Mouse (Mus musculus): ENCODE data around the gene Tbcd. TPM values are rescaled to one million over a fixed set of nuclear protein-coding genes. Genes with fewer than 3 reads are reported as not detected.

The Tbcd gene
- total RNA-seq, 2 experiments from 2014 or later: 13.6 to 14.1 TPM

GRCm38 (mm10) chr11:121467408-121467807 is 15.7 kb downstream of the Tbcd start:
- DNase-seq: no peak
- intact Hi-C loops (cut with DNase I; ENCODE audit: low total_unique reads): no loop called here

GRCm38 (mm10) chr11:121474831-121475230 is 23.1 kb downstream of the Tbcd start:
- DNase-seq: no peak
- intact Hi-C loops (cut with DNase I; ENCODE audit: low total_unique reads): loop anchor here (2.0 kb wide), 1 partner anchor 334 kb away; no protein-coding TSS in a partner anchor

GRCm38 (mm10) chr11:121475699-121476415 is 24.1 kb downstream of the Tbcd start:
- intact Hi-C loops (cut with DNase I; ENCODE audit: low total_unique reads): loop anchor here (2.0 kb wide), 1 partner anchor 333 kb away; no protein-coding TSS in a partner anchor
- DNase-seq: peak; percentile 74

- intact Hi-C loops (cut with DNase I; ENCODE audit: low total_unique reads): no loop called here
- no peak for DNase-seq
Measured at GRCm38 (mm10) chr11:121479476-121480203, 27.9 kb downstream of the Tbcd start.

GRCm38 (mm10) chr11:121481129-121481528 is 29.4 kb downstream of the Tbcd start:
- no peak for DNase-seq
- intact Hi-C loops (cut with DNase I; ENCODE audit: low total_unique reads): no loop called here

GRCm38 (mm10) chr11:121485882-121486281 is 34.1 kb downstream of the Tbcd start:
- intact Hi-C loops (cut with DNase I; ENCODE audit: low total_unique reads): no loop called here
- DNase-seq: no peak

- no peak for DNase-seq
- intact Hi-C loops (cut with DNase I; ENCODE audit: low total_unique reads): no loop called here
Measured at GRCm38 (mm10) chr11:121490651-121491050, 38.9 kb downstream of the Tbcd start.

GRCm38 (mm10) chr11:121500595-121500994 is 48.8 kb downstream of the Tbcd start:
- no peak for DNase-seq
- intact Hi-C loops (cut with DNase I; ENCODE audit: low total_unique reads): no loop called here

GRCm38 (mm10) chr11:121501525-121501924 is 49.8 kb downstream of the Tbcd start:
- intact Hi-C loops (cut with DNase I; ENCODE audit: low total_unique reads): no loop called here

GRCm38 (mm10) chr11:121502000-121502860 is 50.5 kb downstream of the Tbcd start:
- DNase-seq: no peak
- intact Hi-C loops (cut with DNase I; ENCODE audit: low total_unique reads): no loop called here

More at GRCm38 (mm10) chr11:121501525-121501924, 49.8 kb downstream of the Tbcd start:
- no peak for DNase-seq

GRCm38 (mm10) chr11:121508478-121508877 is 56.7 kb downstream of the Tbcd start:
- intact Hi-C loops (cut with DNase I; ENCODE audit: low total_unique reads): no loop called here
- DNase-seq: no peak

GRCm38 (mm10) chr11:121510512-121511246 is 58.9 kb downstream of the Tbcd start:
- intact Hi-C loops (cut with DNase I; ENCODE audit: low total_unique reads): no loop called here
- DNase-seq: no peak

- no peak for DNase-seq
- intact Hi-C loops (cut with DNase I; ENCODE audit: low total_unique reads): no loop called here
Measured at GRCm38 (mm10) chr11:121512896-121513572, 61.3 kb downstream of the Tbcd start.

GRCm38 (mm10) chr11:121515996-121516395 is 64.2 kb downstream of the Tbcd start:
- intact Hi-C loops (cut with DNase I; ENCODE audit: low total_unique reads): no loop called here
- DNase-seq: no peak

- intact Hi-C loops (cut with DNase I; ENCODE audit: low total_unique reads): no loop called here
- DNase-seq: no peak
Measured at GRCm38 (mm10) chr11:121516906-121517305, 65.2 kb downstream of the Tbcd start.

- no peak for DNase-seq
- intact Hi-C loops (cut with DNase I; ENCODE audit: low total_unique reads): no loop called here
Measured at GRCm38 (mm10) chr11:121517687-121518465, 66.1 kb downstream of the Tbcd start.

- peak; percentile 12 for DNase-seq
- intact Hi-C loops (cut with DNase I; ENCODE audit: low total_unique reads): no loop called here
Measured at GRCm38 (mm10) chr11:121519131-121519530, 67.4 kb downstream of the Tbcd start, which contains the start of gene Zfp750. TSS of gene Zfp750 (minus strand) at chr11:121519333.

- no peak for DNase-seq
- intact Hi-C loops (cut with DNase I; ENCODE audit: low total_unique reads): no loop called here
Measured at GRCm38 (mm10) chr11:121519703-121520102, 68.0 kb downstream of the Tbcd start.

Measured in gastrocnemius, postnatal 14 days (tissue).